Mouse (Mus musculus) layer of hippocampus, adult 9-10 months (tissue): ENCODE data around the gene Grid2ip.
A peak's percentile ranks its signal among the peaks of the same experiment; 100 is the strongest.
"Not testable (repeated sequence)": the region's sequence is repeated elsewhere in the genome, so short reads cannot be mapped to it uniquely, and the experiment has no call there.

Source experiments
- DNase-seq: peaks from one replicate; pipeline ENCODE4 v3.0.0; 2022; ENCODE audit warnings: low spot score

The Grid2ip gene

GRCm38 (mm10) chr5:143363678-143364615 is 6.8 kb downstream of the Grid2ip start:
- DNase-seq: no peak

- no peak for DNase-seq
These were observed 10.8 kb downstream of the Grid2ip start for GRCm38 (mm10) chr5:143367931-143368330.

GRCm38 (mm10) chr5:143369611-143370255 is 12.6 kb downstream of the Grid2ip start:
- DNase-seq: no peak

GRCm38 (mm10) chr5:143370416-143371145 is 13.4 kb downstream of the Grid2ip start:
- no peak for DNase-seq

- no peak for DNase-seq
These were observed 14.0 kb downstream of the Grid2ip start for GRCm38 (mm10) chr5:143371146-143371510.

- no peak for DNase-seq
These were observed 15.7 kb downstream of the Grid2ip start for GRCm38 (mm10) chr5:143372818-143373217.

- DNase-seq: no peak
These were observed 18.1 kb downstream of the Grid2ip start for GRCm38 (mm10) chr5:143375242-143375641.

GRCm38 (mm10) chr5:143376156-143376555 is 19.0 kb downstream of the Grid2ip start:
- DNase-seq: no peak

- DNase-seq: no peak
These were observed 29.9 kb downstream of the Grid2ip start for GRCm38 (mm10) chr5:143386797-143387621.

GRCm38 (mm10) chr5:143394184-143394583 is 37.0 kb downstream of the Grid2ip start:
- DNase-seq: no peak

GRCm38 (mm10) chr5:143394966-143395365 is 37.8 kb downstream of the Grid2ip start:
- not testable (repeated sequence) for DNase-seq

- no peak for DNase-seq
These were observed 38.5 kb downstream of the Grid2ip start for GRCm38 (mm10) chr5:143395649-143396048.

GRCm38 (mm10) chr5:143400501-143400900 is 43.4 kb downstream of the Grid2ip start:
- no peak for DNase-seq

GRCm38 (mm10) chr5:143401556-143401955 is 44.4 kb downstream of the Grid2ip start:
- DNase-seq: no peak

GRCm38 (mm10) chr5:143403221-143404147 is 46.3 kb downstream of the Grid2ip start, which contains the start of gene Kdelr2:
TSS of gene Kdelr2 (plus strand) at chr5:143403838.
- DNase-seq: peak; percentile 53

- DNase-seq: no peak
These were observed 47.2 kb downstream of the Grid2ip start for GRCm38 (mm10) chr5:143404148-143404930.

- no peak for DNase-seq
These were observed 48.1 kb downstream of the Grid2ip start for GRCm38 (mm10) chr5:143405200-143405599.

GRCm38 (mm10) chr5:143406548-143406947 is 49.4 kb downstream of the Grid2ip start:
- no peak for DNase-seq

- no peak for DNase-seq
These were observed 52.1 kb downstream of the Grid2ip start for GRCm38 (mm10) chr5:143409239-143409638.
